Mouse (Mus musculus): ENCODE measurements around the gene Dnajc6. TPM values are rescaled to one million over a fixed set of nuclear protein-coding genes. Genes with fewer than 3 reads are reported as not detected.
A peak's percentile ranks its signal among the peaks of the same experiment; 100 is the strongest.

Gene Dnajc6
- polyA plus RNA-seq, 1 experiment from 2014 or later: 4.0 TPM

GRCm38 (mm10) chr4:101655415-101655790 is 159.0 kb downstream of the Dnajc6 start:
- H3K4me2 ChIP-seq (ENCODE audit: low read depth, low read length, severe bottlenecking): no peak overlapping the region
- no peak overlapping the region for H3K9ac ChIP-seq (ENCODE audit: low read length)
- DNase-seq (ENCODE audit: low spot score) (no peak), ATAC-seq (replicated peaks; ENCODE audit: low FRiP score) (no peak)
- no peak overlapping the region for H3K27ac ChIP-seq (ENCODE audit: low read depth, low read length)
- H3K9me3 ChIP-seq (ENCODE audit: control insufficient read depth, low read length): no peaks in the 10 kb centered on the region
- no peaks in the 10 kb centered on the region for H3K4me1 ChIP-seq (replicated peaks; ENCODE audit: control insufficient read depth, insufficient read depth, low read length)
- no peak overlapping the region for H3K4me3 ChIP-seq (ENCODE audit: low read depth, low read length)
- 92% methylated on average over 7 of the region's 7 CpGs for WGBS
- H3K36me3 ChIP-seq (ENCODE audit: control insufficient read depth, insufficient read depth, low read length): 0 out of 2 replicates have a peak, but pooled peaks cover under 1% of the 10 kb centered on the region
- H3K27me3 ChIP-seq (ENCODE audit: control insufficient read depth, insufficient read depth, low read length): no peaks in the 10 kb centered on the region

GRCm38 (mm10) chr4:101656056-101656455 is 159.6 kb downstream of the Dnajc6 start:
- H3K4me3 ChIP-seq (ENCODE audit: low read depth, low read length): no peak overlapping the region
- H3K4me2 ChIP-seq (ENCODE audit: low read depth, low read length, severe bottlenecking): no peak overlapping the region
- no peaks in the 10 kb centered on the region for H3K4me1 ChIP-seq (replicated peaks; ENCODE audit: control insufficient read depth, insufficient read depth, low read length)
- H3K9me3 ChIP-seq (ENCODE audit: control insufficient read depth, low read length): no peaks in the 10 kb centered on the region
- DNase-seq (ENCODE audit: low spot score) (no peak), ATAC-seq (replicated peaks; ENCODE audit: low FRiP score) (no peak)
- H3K9ac ChIP-seq (ENCODE audit: low read length): no peak overlapping the region
- H3K27ac ChIP-seq (ENCODE audit: low read depth, low read length): no peak overlapping the region
- H3K27me3 ChIP-seq (ENCODE audit: control insufficient read depth, insufficient read depth, low read length): no peaks in the 10 kb centered on the region
- 91% methylated on average over 15 of the region's 15 CpGs for WGBS
- H3K36me3 ChIP-seq (ENCODE audit: control insufficient read depth, insufficient read depth, low read length): peaks cover 4% of the 10 kb centered on the region; the same call in 1 of the 2 replicates

GRCm38 (mm10) chr4:101656956-101657570 is 160.6 kb downstream of the Dnajc6 start:
- Histone ChIP-seq H3K9ac (ENCODE audit: low read length) (no peak overlapping the region), H3K9me3 (ENCODE audit: control insufficient read depth, low read length) (no peaks in the 10 kb centered on the region), H3K4me3 (ENCODE audit: low read depth, low read length) (no peak overlapping the region), H3K36me3 (ENCODE audit: control insufficient read depth, insufficient read depth, low read length) (peaks cover 4% of the 10 kb centered on the region; the same call in 1 of the 2 replicates), H3K27me3 (ENCODE audit: control insufficient read depth, insufficient read depth, low read length) (no peaks in the 10 kb centered on the region), H3K27ac (ENCODE audit: low read depth, low read length) (no peak overlapping the region), H3K4me2 (ENCODE audit: low read depth, low read length, severe bottlenecking) (no peak overlapping the region), H3K4me1 (replicated peaks; ENCODE audit: control insufficient read depth, insufficient read depth, low read length) (no peaks in the 10 kb centered on the region)
- 61% methylated on average over 6 of the region's 6 CpGs for WGBS
- ATAC-seq (replicated peaks; ENCODE audit: low FRiP score) (no peak), DNase-seq (ENCODE audit: low spot score) (no peak)

- Histone ChIP-seq H3K36me3 (ENCODE audit: control insufficient read depth, insufficient read depth, low read length) (peaks cover 4% of the 10 kb centered on the region; the same call in 1 of the 2 replicates), H3K4me3 (ENCODE audit: low read depth, low read length) (no peak overlapping the region), H3K27ac (ENCODE audit: low read depth, low read length) (no peak overlapping the region), H3K9me3 (ENCODE audit: control insufficient read depth, low read length) (peaks cover 4% of the 10 kb centered on the region; the same call in 1 of the 2 replicates), H3K9ac (ENCODE audit: low read length) (no peak overlapping the region), H3K4me2 (ENCODE audit: low read depth, low read length, severe bottlenecking) (no peak overlapping the region), H3K27me3 (ENCODE audit: control insufficient read depth, insufficient read depth, low read length) (no peaks in the 10 kb centered on the region), H3K4me1 (replicated peaks; ENCODE audit: control insufficient read depth, insufficient read depth, low read length) (no peaks in the 10 kb centered on the region)
- 70% methylated on average over 9 of the region's 9 CpGs for WGBS
- peak; percentile 65; the same call in 1 of the 2 replicates for ATAC-seq (replicated peaks; ENCODE audit: low FRiP score)
- peak; percentile 75 for DNase-seq (ENCODE audit: low spot score)
Observed at GRCm38 (mm10) chr4:101664160-101664750, 167.8 kb downstream of the Dnajc6 start.

- H3K27ac ChIP-seq (ENCODE audit: low read depth, low read length): no peak overlapping the region
- H3K27me3 ChIP-seq (ENCODE audit: control insufficient read depth, insufficient read depth, low read length): no peaks in the 10 kb centered on the region
- no peak overlapping the region for H3K9ac ChIP-seq (ENCODE audit: low read length)
- peaks cover 4% of the 10 kb centered on the region; the same call in 1 of the 2 replicates for H3K36me3 ChIP-seq (ENCODE audit: control insufficient read depth, insufficient read depth, low read length)
- no peak overlapping the region for H3K4me2 ChIP-seq (ENCODE audit: low read depth, low read length, severe bottlenecking)
- WGBS: 94% methylated on average over 4 of the region's 4 CpGs
- ATAC-seq (replicated peaks; ENCODE audit: low FRiP score): no peak
- no peak overlapping the region for H3K4me3 ChIP-seq (ENCODE audit: low read depth, low read length)
- no peaks in the 10 kb centered on the region for H3K4me1 ChIP-seq (replicated peaks; ENCODE audit: control insufficient read depth, insufficient read depth, low read length)
- peaks cover 4% of the 10 kb centered on the region; the same call in 1 of the 2 replicates for H3K9me3 ChIP-seq (ENCODE audit: control insufficient read depth, low read length)
- DNase-seq (ENCODE audit: low spot score): no peak
Observed at GRCm38 (mm10) chr4:101664766-101665165, 168.3 kb downstream of the Dnajc6 start.

- no peak overlapping the region for H3K9ac ChIP-seq (ENCODE audit: low read length)
- no peak overlapping the region for H3K27ac ChIP-seq (ENCODE audit: low read depth, low read length)
- DNase-seq (ENCODE audit: low spot score) (no peak), ATAC-seq (replicated peaks; ENCODE audit: low FRiP score) (no peak)
- H3K27me3 ChIP-seq (ENCODE audit: control insufficient read depth, insufficient read depth, low read length): no peaks in the 10 kb centered on the region
- H3K4me1 ChIP-seq (replicated peaks; ENCODE audit: control insufficient read depth, insufficient read depth, low read length): no peaks in the 10 kb centered on the region
- 64% methylated on average over 5 of the region's 5 CpGs for WGBS
- H3K36me3 ChIP-seq (ENCODE audit: control insufficient read depth, insufficient read depth, low read length): no peaks in the 10 kb centered on the region
- no peak overlapping the region for H3K4me3 ChIP-seq (ENCODE audit: low read depth, low read length)
- H3K4me2 ChIP-seq (ENCODE audit: low read depth, low read length, severe bottlenecking): no peak overlapping the region
- H3K9me3 ChIP-seq (ENCODE audit: control insufficient read depth, low read length): peaks cover 4% of the 10 kb centered on the region; the same call in 1 of the 2 replicates
Observed at GRCm38 (mm10) chr4:101669161-101669560, 172.7 kb downstream of the Dnajc6 start.

- DNase-seq (ENCODE audit: low spot score): no peak
- no peaks in the 10 kb centered on the region for H3K27me3 ChIP-seq (ENCODE audit: control insufficient read depth, insufficient read depth, low read length)
- no peak overlapping the region for H3K4me3 ChIP-seq (ENCODE audit: low read depth, low read length)
- no peak for ATAC-seq (replicated peaks; ENCODE audit: low FRiP score)
- no peaks in the 10 kb centered on the region for H3K4me1 ChIP-seq (replicated peaks; ENCODE audit: control insufficient read depth, insufficient read depth, low read length)
- 80% methylated on average over 5 of the region's 5 CpGs for WGBS
- no peak overlapping the region for H3K27ac ChIP-seq (ENCODE audit: low read depth, low read length)
- no peak overlapping the region for H3K9ac ChIP-seq (ENCODE audit: low read length)
- peaks cover 4% of the 10 kb centered on the region; the same call in 1 of the 2 replicates for H3K9me3 ChIP-seq (ENCODE audit: control insufficient read depth, low read length)
- no peaks in the 10 kb centered on the region for H3K36me3 ChIP-seq (ENCODE audit: control insufficient read depth, insufficient read depth, low read length)
- H3K4me2 ChIP-seq (ENCODE audit: low read depth, low read length, severe bottlenecking): no peak overlapping the region
Observed at GRCm38 (mm10) chr4:101669811-101670210, 173.4 kb downstream of the Dnajc6 start.

GRCm38 (mm10) chr4:101674790-101675189 is 178.3 kb downstream of the Dnajc6 start:
- no peak for ATAC-seq (replicated peaks; ENCODE audit: low FRiP score)
- WGBS: 81% methylated on average over 5 of the region's 5 CpGs
- no peaks in the 10 kb centered on the region for H3K27me3 ChIP-seq (ENCODE audit: control insufficient read depth, insufficient read depth, low read length)

GRCm38 (mm10) chr4:101675726-101676125 is 179.3 kb downstream of the Dnajc6 start:
- Histone ChIP-seq H3K9me3 (ENCODE audit: control insufficient read depth, low read length) (no peaks in the 10 kb centered on the region), H3K27ac (ENCODE audit: low read depth, low read length) (no peak overlapping the region), H3K36me3 (ENCODE audit: control insufficient read depth, insufficient read depth, low read length) (no peaks in the 10 kb centered on the region), H3K4me2 (ENCODE audit: low read depth, low read length, severe bottlenecking) (no peak overlapping the region), H3K4me1 (replicated peaks; ENCODE audit: control insufficient read depth, insufficient read depth, low read length) (no peaks in the 10 kb centered on the region), H3K27me3 (ENCODE audit: control insufficient read depth, insufficient read depth, low read length) (no peaks in the 10 kb centered on the region), H3K4me3 (ENCODE audit: low read depth, low read length) (no peak overlapping the region), H3K9ac (ENCODE audit: low read length) (no peak overlapping the region)
- WGBS: 80% methylated on average over 4 of the region's 4 CpGs
- ATAC-seq (replicated peaks; ENCODE audit: low FRiP score) (no peak), DNase-seq (ENCODE audit: low spot score) (no peak)

More at GRCm38 (mm10) chr4:101674790-101675189, 178.3 kb downstream of the Dnajc6 start:
- Histone ChIP-seq H3K36me3 (ENCODE audit: control insufficient read depth, insufficient read depth, low read length) (no peaks in the 10 kb centered on the region), H3K9me3 (ENCODE audit: control insufficient read depth, low read length) (no peaks in the 10 kb centered on the region), H3K9ac (ENCODE audit: low read length) (no peak overlapping the region), H3K27ac (ENCODE audit: low read depth, low read length) (no peak overlapping the region), H3K4me1 (replicated peaks; ENCODE audit: control insufficient read depth, insufficient read depth, low read length) (no peaks in the 10 kb centered on the region), H3K4me2 (ENCODE audit: low read depth, low read length, severe bottlenecking) (no peak overlapping the region), H3K4me3 (ENCODE audit: low read depth, low read length) (no peak overlapping the region)
- DNase-seq (ENCODE audit: low spot score): no peak

All from forebrain, embryonic 11.5 days (tissue).